Mouse (Mus musculus) neural tube, embryonic 15.5 days (tissue): ENCODE data around the gene Cfap97d1. TPM values are rescaled to one million over a fixed set of nuclear protein-coding genes. Genes with fewer than 3 reads are reported as not detected.

Experiments
- ATAC-seq: fragments of 200-750 bp; cut with Nextera tagmentation; 2 replicates; pipeline ENCODE4 v1.8.0; 2017; ENCODE audit warnings: mild to moderate bottlenecking, moderate TSS enrichment, moderate library complexity; ENCODE audit not compliant: low FRiP score
- H3K27ac ChIP-seq: fragments of 300-500 bp; sonication (generic); replicated peaks from 2 replicates; pipeline ENCODE4 v1.5.1; 2015; ENCODE audit warnings: mild to moderate bottlenecking, inconsistent platforms
- H3K27me3 ChIP-seq: fragments of 300-500 bp; sonication (generic); replicated peaks from 2 replicates; pipeline ENCODE4 v1.6.1; 2015; ENCODE audit warnings: inconsistent platforms
- H3K36me3 ChIP-seq: fragments of 300-500 bp; sonication (generic); 2 replicates; pipeline ENCODE4 v1.6.1; 2015; ENCODE audit warnings: inconsistent platforms
- H3K4me1 ChIP-seq: fragments of 300-500 bp; sonication (generic); 2 replicates; pipeline ENCODE4 v1.6.1; 2015; ENCODE audit warnings: inconsistent platforms
- H3K4me2 ChIP-seq: fragments of 300-500 bp; sonication (generic); 2 replicates; pipeline ENCODE4 v1.6.1; 2015; ENCODE audit warnings: inconsistent platforms, mild to moderate bottlenecking, moderate library complexity
- H3K4me3 ChIP-seq: fragments of 300-500 bp; sonication (generic); replicated peaks from 2 replicates; pipeline ENCODE4 v1.5.1; 2015; ENCODE audit warnings: mild to moderate bottlenecking, inconsistent platforms
- H3K9ac ChIP-seq: fragments of 300-500 bp; sonication (generic); replicated peaks from 2 replicates; pipeline ENCODE4 v1.6.1; 2015; ENCODE audit warnings: mild to moderate bottlenecking, inconsistent platforms
- H3K9me3 ChIP-seq: fragments of 300-500 bp; sonication (generic); replicated peaks from 2 replicates; pipeline ENCODE4 v1.6.1; 2016; ENCODE audit warnings: inconsistent platforms
- WGBS: fragments of 180-500 bp; shearing (Covaris S2); methylation state at CpG from one replicate; pipeline ENCODE4 v1.1.7; 2015; ENCODE audit warnings: mixed read lengths; 5-methylcytosine and 5-hydroxymethylcytosine counted together
- polyA plus RNA-seq: library from polyadenylated mRNA; unstranded; fragments of >200 nt; fragmentation: Nextera tagmentation; extraction: Ambion mirVana; gene quantifications from 2 replicates; pipeline ENCODE4 v1.2.1, GENCODE M21; 2015

The Cfap97d1 gene
- not detected in 2 replicates for polyA plus RNA-seq

DNA sequence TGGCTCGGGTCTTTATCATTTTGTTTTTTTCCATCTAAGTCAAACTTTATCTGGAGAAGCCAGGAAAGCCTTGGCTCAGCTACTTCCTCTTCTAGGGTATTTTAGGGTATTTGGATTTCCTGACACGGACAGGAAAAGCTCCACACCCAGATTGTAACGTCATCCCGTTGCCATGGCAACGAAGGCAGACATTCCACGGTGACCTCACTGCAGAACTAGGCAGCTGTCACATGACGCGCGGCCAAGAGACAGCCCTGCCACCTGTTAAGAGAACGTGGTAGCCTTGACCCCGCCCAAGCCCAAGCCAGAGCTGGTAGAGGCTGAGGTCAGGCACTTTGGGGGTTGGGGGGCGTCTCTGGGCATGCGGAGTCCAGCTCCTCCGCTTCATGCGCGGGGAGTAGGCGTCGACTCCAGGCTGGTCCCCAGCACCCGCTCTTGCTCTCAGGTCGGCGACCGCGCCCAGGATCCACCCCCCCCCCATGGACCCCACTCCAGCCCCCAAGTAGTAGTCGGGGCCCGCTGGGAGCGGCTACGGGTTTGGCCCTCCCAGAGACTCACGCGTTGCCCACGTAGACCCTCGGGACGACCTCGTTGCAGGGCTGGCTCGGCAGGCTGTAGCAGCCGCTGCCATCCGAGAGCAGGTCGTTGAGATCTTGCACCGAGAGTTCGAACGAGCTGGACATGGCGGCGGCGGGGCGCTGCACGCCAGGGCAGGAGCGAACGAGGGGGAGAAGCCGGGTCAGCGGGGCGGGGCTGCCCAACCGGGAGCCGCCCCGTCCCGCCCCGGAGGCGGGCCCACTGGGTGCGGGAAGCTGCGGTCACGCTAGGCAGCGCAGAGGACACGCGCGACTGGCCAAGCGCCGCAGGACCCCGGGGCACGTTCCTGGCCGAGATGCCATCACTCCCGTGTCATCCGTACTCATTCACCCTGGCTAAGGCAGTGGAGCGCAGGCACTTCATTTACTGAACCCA lies at the start of gene Cfap97d1:
Gene Cfap97d1, plus strand, starts transcription at position 226 of the 972 bp plus-strand sequence.
- Histone ChIP-seq H3K4me2 (peak within 1 kb of the TSS; percentile 99), H3K36me3 (0 out of 2 replicates have a peak, but pooled peaks cover 2% of the 10 kb centered on the region), H3K9me3 (no peaks in the 10 kb centered on the region), H3K9ac (peak within 1 kb of the TSS; percentile 76), H3K27me3 (no peaks in the 10 kb centered on the region), H3K27ac (peak within 1 kb of the TSS; percentile 83), H3K4me1 (peaks cover 30% of the 10 kb centered on the region), H3K4me3 (peak within 1 kb of the TSS; percentile 75)
- ATAC-seq, result peak; percentile 81
- under 1% methylated on average over 65 of the region's 71 CpGs for WGBS

DNA sequence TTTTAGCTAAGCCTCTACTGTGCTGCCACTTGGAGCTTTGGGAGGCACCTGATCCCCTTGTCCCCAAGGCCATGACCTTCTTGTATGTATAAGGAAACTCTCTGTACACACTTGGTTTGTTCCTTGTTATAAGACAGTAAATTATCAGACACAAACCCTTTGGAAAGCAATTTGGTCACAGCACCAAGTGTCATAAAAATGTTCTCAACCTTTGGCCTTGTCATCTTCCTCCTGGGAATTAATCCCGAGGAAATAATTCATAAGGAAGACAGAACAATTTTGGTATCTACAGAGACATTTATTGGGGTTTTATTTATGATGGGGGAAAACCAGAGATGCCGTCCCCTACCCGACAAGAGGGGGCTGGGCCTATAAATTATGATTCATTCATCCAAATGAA lies 48.3 kb upstream of the Cfap97d1 start:
- no peak overlapping the region for H3K27ac ChIP-seq
- WGBS, result 63% methylated on average over 3 of the region's 3 CpGs
- peaks cover 18% of the 10 kb centered on the region for H3K4me1 ChIP-seq
- H3K9ac ChIP-seq, result no peak overlapping the region
- no peak for ATAC-seq
- no peaks in the 10 kb centered on the region for H3K9me3 ChIP-seq
- H3K4me3 ChIP-seq, result no peak overlapping the region
- no peaks in the 10 kb centered on the region for H3K36me3 ChIP-seq
- H3K4me2 ChIP-seq, result no peak overlapping the region
- peaks cover 10% of the 10 kb centered on the region; the same call in 1 of the 2 replicates for H3K27me3 ChIP-seq

DNA sequence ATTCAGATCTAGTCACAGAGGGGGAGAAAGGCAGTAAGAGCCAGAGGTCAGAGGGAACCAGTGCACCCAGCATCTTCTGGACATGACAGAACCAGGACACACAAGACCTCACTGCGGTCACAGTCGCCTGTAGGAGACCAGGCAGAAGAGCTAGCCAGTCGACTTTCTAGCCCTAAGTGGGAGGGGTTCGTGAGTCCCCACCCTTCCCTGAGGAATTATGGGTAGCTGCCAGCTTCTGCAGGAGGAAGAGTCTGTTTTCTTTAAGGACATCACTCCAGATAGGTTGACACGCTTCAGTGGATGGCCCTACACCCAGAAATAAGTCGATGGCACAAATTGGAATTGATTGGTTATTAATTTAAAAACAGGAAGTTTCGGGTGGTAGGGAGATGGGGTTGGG lies 47.7 kb upstream of the Cfap97d1 start:
- Histone ChIP-seq H3K4me1 (peaks cover 18% of the 10 kb centered on the region), H3K4me3 (no peak overlapping the region), H3K27me3 (peaks cover 10% of the 10 kb centered on the region; the same call in 1 of the 2 replicates), H3K4me2 (peak overlapping the region; percentile 85; the same call in 1 of the 2 replicates), H3K9me3 (no peaks in the 10 kb centered on the region), H3K27ac (no peak overlapping the region), H3K36me3 (no peaks in the 10 kb centered on the region), H3K9ac (no peak overlapping the region)
- WGBS, result 30% methylated on average over 7 of the region's 7 CpGs
- ATAC-seq, result no peak

DNA sequence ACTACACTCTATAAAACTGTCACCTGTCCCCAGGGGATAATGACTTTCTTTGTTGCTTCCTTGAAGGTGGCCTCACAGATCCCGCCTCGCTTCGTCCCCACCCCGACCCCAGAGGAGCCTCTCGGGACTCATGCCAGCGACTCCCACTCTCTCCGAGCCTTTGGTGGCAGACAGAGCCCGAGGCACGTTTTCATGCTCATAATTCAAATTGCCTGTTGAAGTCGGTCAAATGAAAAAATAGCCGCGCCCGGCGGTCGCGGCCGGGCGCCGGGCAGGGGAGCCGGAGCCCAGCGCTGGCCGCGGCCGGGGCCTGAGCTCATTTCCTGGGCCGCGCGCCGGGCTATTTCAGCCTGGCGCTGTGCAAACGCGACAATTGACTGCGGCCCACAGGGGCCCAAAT lies 47.0 kb upstream of the Cfap97d1 start:
- Histone ChIP-seq H3K9me3 (no peaks in the 10 kb centered on the region), H3K36me3 (no peaks in the 10 kb centered on the region), H3K4me2 (peak overlapping the region; percentile 85), H3K27ac (peak overlapping the region; percentile 37; the same call in 1 of the 2 replicates), H3K4me1 (peaks cover 18% of the 10 kb centered on the region), H3K27me3 (peaks cover 10% of the 10 kb centered on the region; the same call in 1 of the 2 replicates), H3K4me3 (peak overlapping the region; percentile 43), H3K9ac (peak overlapping the region; percentile 58)
- WGBS, result 1% methylated on average over 30 of the region's 32 CpGs
- ATAC-seq, result no peak

DNA sequence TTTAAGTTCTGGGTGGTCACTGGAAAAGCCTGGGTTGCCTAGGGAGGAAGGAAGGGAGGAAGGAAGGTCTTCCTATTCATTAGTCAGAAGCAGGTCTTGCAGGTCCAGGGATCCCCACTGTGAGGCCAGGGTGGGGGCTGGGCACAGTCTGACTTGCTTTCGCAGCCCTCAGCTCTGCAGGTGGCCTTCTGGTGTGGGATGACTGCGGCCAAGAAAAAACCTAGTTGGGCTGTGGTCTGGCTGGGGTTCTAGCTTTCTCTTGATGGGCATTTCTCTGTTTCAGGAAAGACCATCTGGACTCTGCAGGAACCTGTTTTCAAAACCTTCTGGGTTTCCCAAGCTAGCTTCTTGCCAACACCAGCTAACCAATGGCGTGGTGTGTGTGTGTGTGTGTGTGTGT lies 41.0 kb upstream of the Cfap97d1 start:
- no peak for ATAC-seq
- no peak overlapping the region for H3K4me3 ChIP-seq
- H3K27ac ChIP-seq, result no peak overlapping the region
- H3K9me3 ChIP-seq, result no peaks in the 10 kb centered on the region
- no peaks in the 10 kb centered on the region for H3K36me3 ChIP-seq
- peaks cover 10% of the 10 kb centered on the region; the same call in 1 of the 2 replicates for H3K27me3 ChIP-seq
- H3K4me1 ChIP-seq, result no peaks in the 10 kb centered on the region
- 45% methylated on average over 3 of the region's 3 CpGs for WGBS
- no peak overlapping the region for H3K9ac ChIP-seq
- H3K4me2 ChIP-seq, result no peak overlapping the region

DNA sequence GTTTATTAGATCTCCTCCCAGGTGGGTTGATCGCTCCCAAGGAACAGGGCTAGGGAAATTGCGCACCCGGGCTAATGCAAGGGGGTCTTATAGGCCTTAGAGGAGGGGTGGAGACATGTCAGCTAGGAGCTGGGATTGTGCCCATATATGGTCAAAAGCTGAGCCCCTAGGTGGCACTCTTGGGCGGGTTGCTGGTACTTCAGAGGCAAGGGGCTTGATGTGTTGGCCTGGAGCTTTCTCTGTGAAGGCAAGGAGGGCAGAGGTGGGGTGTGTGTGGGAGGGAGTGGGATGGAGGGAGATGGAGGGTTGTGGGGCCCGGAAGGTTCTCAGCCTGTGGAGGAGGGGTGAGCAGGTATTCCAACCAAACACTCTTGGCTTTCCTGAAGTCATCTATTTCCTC lies 37.6 kb upstream of the Cfap97d1 start:
- H3K27me3 ChIP-seq, result 0 out of 2 replicates have a peak, but pooled peaks cover 2% of the 10 kb centered on the region
- no peak for ATAC-seq

DNA sequence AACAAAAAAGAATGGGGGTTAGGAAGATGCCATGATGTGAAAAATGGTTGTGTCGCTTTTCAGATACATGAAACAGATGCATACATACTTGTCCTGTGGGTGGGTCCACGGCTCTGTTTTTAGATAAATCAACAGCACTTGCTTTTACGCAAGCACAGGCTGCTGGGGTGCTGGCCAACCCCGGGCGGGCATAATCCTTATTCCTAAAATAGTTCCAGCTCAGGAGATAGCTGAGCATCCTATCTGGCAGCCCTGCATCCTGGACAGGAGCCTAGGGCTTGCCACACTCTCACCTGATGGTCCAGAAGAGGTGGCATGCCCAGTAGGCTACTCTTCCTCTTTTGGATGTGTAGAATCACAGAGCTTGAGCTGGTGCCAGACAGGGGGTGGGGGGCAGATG lies 34.1 kb upstream of the Cfap97d1 start:
- no peaks in the 10 kb centered on the region for H3K36me3 ChIP-seq
- 90% methylated on average over 5 of the region's 5 CpGs for WGBS
- H3K4me1 ChIP-seq, result peaks cover 8% of the 10 kb centered on the region
- no peak overlapping the region for H3K27ac ChIP-seq
- H3K9ac ChIP-seq, result no peak overlapping the region
- H3K27me3 ChIP-seq, result 0 out of 2 replicates have a peak, but pooled peaks cover 3% of the 10 kb centered on the region
- no peak for ATAC-seq
- H3K4me2 ChIP-seq, result no peak overlapping the region
- H3K4me3 ChIP-seq, result no peak overlapping the region
- H3K9me3 ChIP-seq, result no peaks in the 10 kb centered on the region

More for the DNA sequence above, 37.6 kb upstream of the Cfap97d1 start:
- H3K36me3 ChIP-seq, result no peaks in the 10 kb centered on the region
- no peak overlapping the region for H3K27ac ChIP-seq
- WGBS, result 24% methylated on average over 5 of the region's 5 CpGs
- no peaks in the 10 kb centered on the region for H3K9me3 ChIP-seq
- H3K9ac ChIP-seq, result no peak overlapping the region
- H3K4me1 ChIP-seq, result no peaks in the 10 kb centered on the region
- H3K4me3 ChIP-seq, result no peak overlapping the region
- no peak overlapping the region for H3K4me2 ChIP-seq

DNA sequence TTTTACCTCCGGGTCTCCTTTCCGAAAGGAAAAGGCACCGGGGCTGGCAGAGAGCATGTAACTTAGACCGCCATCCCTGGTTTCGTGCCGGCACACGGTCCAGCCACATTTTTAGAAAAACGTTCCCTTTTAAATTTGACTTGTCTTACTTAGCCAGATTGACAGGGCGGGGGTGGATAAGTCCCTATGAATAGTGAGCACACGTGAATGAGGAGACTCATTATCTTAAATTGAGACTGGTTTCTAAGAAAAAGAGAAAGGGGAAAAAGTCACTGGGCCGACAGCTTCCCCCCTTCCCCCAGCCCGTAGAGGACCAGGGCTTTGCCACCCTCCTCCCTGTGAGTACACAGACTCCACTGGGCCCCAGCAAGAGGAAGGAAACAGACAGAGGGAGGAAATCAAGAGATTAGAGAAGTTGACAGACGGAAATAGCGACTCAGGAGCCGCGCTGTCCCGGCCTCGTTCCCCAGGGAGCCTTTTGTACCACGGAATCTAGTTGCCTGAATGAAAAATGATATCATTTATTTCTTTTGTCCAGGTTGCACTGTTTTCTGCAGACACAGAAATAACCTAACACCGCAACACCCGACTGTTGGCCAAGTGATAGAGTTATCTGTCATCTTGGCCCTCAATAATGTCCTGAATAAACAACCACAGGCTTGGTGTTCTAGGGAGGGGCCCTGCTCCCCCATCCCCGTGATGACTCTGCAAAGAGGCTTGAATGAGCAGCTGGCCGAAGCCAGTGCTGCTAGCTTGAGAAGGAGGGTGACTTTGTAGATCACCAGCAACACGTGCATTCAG lies 31.3 kb upstream of the Cfap97d1 start:
- 36% methylated on average over 24 of the region's 24 CpGs for WGBS
- Histone ChIP-seq H3K9me3 (no peaks in the 10 kb centered on the region), H3K4me2 (peak overlapping the region; percentile 9; the same call in 1 of the 2 replicates), H3K4me3 (no peak overlapping the region), H3K36me3 (no peaks in the 10 kb centered on the region), H3K27ac (no peak overlapping the region), H3K4me1 (peaks cover 12% of the 10 kb centered on the region), H3K9ac (no peak overlapping the region), H3K27me3 (0 out of 2 replicates have a peak, but pooled peaks cover 9% of the 10 kb centered on the region)
- ATAC-seq, result no peak

DNA sequence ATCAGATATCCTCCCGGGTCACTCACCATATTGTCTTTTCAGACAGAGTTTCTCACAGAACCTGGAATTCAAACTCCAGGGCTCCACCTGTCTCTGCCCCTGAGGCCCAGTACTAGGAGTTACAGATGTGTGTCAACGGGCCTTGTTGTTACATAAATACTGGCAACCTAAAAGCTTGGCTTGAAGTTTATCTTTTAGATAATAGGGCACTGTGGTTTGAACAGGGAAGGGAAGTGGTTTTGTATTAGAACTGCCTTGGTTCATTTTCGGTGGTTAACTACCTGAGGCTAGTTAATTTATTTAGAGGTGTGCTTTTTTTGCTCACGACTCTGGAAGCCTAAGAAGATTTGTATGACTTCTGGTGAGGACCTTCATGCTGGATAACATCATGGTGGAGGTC lies 30.6 kb upstream of the Cfap97d1 start:
- no peak for ATAC-seq
- no peak overlapping the region for H3K9ac ChIP-seq
- H3K27me3 ChIP-seq, result 0 out of 2 replicates have a peak, but pooled peaks cover 9% of the 10 kb centered on the region
- H3K9me3 ChIP-seq, result no peaks in the 10 kb centered on the region
- H3K4me2 ChIP-seq, result no peak overlapping the region; the same call in 1 of the 2 replicates
- H3K27ac ChIP-seq, result no peak overlapping the region
- no peaks in the 10 kb centered on the region for H3K36me3 ChIP-seq
- 82% methylated on average over 4 of the region's 4 CpGs for WGBS
- H3K4me3 ChIP-seq, result no peak overlapping the region
- H3K4me1 ChIP-seq, result peaks cover 12% of the 10 kb centered on the region

DNA sequence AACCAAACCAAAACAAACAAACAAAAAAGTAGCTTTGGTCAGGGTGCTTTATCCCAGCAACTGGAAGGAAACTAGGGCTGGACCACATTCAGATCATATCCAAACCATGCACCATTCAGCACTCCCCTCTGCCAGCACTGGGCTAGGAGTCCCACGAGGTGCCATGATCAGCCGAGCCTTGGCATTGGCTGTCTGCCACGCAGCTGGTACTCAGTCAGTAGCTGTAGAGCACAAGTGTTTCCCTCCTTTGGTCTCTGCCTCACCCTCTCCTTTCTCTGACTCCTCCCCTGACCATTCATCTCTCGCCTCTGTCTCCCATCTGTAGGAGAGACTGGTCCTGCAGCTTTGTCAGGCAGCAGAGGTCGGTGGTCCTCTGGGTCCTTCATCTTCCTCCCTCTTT lies 26.6 kb upstream of the Cfap97d1 start:
- H3K9me3 ChIP-seq, result no peaks in the 10 kb centered on the region
- ATAC-seq, result no peak
- WGBS, result 42% methylated on average over 5 of the region's 5 CpGs

DNA sequence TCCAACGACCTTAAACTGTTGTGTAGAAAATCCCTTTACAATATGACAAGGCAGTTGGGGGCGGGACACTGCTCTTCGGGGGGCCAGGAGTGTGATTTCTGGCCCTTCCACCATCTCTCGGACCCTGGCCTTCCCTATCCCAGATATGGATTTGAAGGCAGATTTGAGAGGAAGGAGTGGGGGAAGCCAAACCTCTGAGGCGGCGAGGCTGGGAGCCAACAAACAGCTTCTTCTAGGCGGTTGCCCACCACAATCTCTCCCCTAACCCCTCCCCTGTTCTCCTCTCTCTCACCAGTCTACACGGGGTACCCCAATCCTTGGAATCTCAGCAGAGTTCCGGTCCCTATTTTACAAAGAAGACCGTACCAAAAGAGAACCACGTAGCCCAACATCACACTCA lies 21.0 kb upstream of the Cfap97d1 start:
- Histone ChIP-seq H3K4me3 (peak overlapping the region; percentile 60), H3K4me2 (peak overlapping the region; percentile 97), H3K9me3 (no peaks in the 10 kb centered on the region), H3K9ac (no peak overlapping the region), H3K27ac (no peak overlapping the region), H3K4me1 (peaks cover 32% of the 10 kb centered on the region), H3K36me3 (no peaks in the 10 kb centered on the region), H3K27me3 (peaks cover 79% of the 10 kb centered on the region)
- 4% methylated on average over 11 of the region's 11 CpGs for WGBS
- no peak for ATAC-seq

More for the DNA sequence above, 26.6 kb upstream of the Cfap97d1 start:
- Histone ChIP-seq H3K36me3 (no peaks in the 10 kb centered on the region), H3K9ac (no peak overlapping the region), H3K4me3 (no peak overlapping the region), H3K27me3 (peaks cover 35% of the 10 kb centered on the region), H3K4me2 (no peak overlapping the region), H3K27ac (no peak overlapping the region), H3K4me1 (peaks cover 12% of the 10 kb centered on the region)
